In genomic region chr2:180902086-180902485, GRCm38 (mm10) we compare ENCODE assay signal across 10 mouse cellular contexts. TPM values are rescaled to one million over a fixed set of nuclear protein-coding genes. Genes with fewer than 3 reads are reported as not detected.
DNase-seq lines count a peak whose midpoint lies in the region; ATAC-seq and TF ChIP-seq lines count a peak whose summit lies in the region.
"Had no signal": no experiment of that assay in that cellular context is flagged by ENCODE, and none has a peak within 500 bp of the region (broad histone marks: within the 10 kb centered on the region; RNA-seq: fewer than 3 reads in every experiment).

No protein-coding gene starts in this region.

- H3K79me3 ChIP-seq in C2C12 (ENCODE audit: low read depth), result peaks cover 9% of the 10 kb centered on the region

- H3K27ac ChIP-seq in left cerebral cortex, adult 2 months, result no peak overlapping the region
- no peak overlapping the region for H3K27ac ChIP-seq in forebrain, postnatal 0 days (ENCODE audit: low read depth, low read length)

- H3K4me2 ChIP-seq in forebrain, postnatal 0 days (ENCODE audit: low read depth), result no peak overlapping the region

- peak; percentile 47; the same call in 1 of the 2 replicates for ATAC-seq in forebrain, postnatal 0 days
- ATAC-seq in activated CD4-positive, CD25-positive, alpha-beta regulatory T cell, adult 4 months, result no peak

- no peak overlapping the region for H3K4me3 ChIP-seq in left cerebral cortex, adult 2 months
- H3K4me3 ChIP-seq in C2C12 (ENCODE audit: insufficient read depth, poor library complexity, severe bottlenecking), result no peak overlapping the region
- H3K4me3 ChIP-seq in forebrain, postnatal 0 days (ENCODE audit: low read depth, low read length), result no peak overlapping the region

- intact Hi-C loops in left cerebral cortex, adult 2 months (cut with DNase I), result loop anchor here (5.0 kb wide), 1 partner anchor 170 kb away; no protein-coding TSS in a partner anchor

- H3K27me3 ChIP-seq in C2C12 (ENCODE audit: control insufficient read depth, insufficient read depth, insufficient read length), result peaks cover 2% of the 10 kb centered on the region
- H3K27me3 ChIP-seq in forebrain, postnatal 0 days (ENCODE audit: insufficient read depth, low read length), result no peaks in the 10 kb centered on the region

- H3K4me1 ChIP-seq in forebrain, postnatal 0 days (ENCODE audit: insufficient read depth), result no peaks in the 10 kb centered on the region

- H3K9ac ChIP-seq in forebrain, postnatal 0 days, result no peak overlapping the region

- H3K9me3 ChIP-seq in forebrain, postnatal 0 days (ENCODE audit: low read length), result no peaks in the 10 kb centered on the region

- DNase-seq in left cerebral cortex, adult 2 months (ENCODE audit: extremely low spot score in 1 of 2, low spot score in 2 of 2), result no peak
- no peak for DNase-seq in left cerebral cortex, adult 18-20 months (ENCODE audit: low spot score in 2 of 2)
- peak; percentile 54 for DNase-seq in MN1 (ENCODE audit: low spot score)
- DNase-seq in forebrain, postnatal 0 days, result peak; percentile 70
- DNase-seq in urinary bladder, postnatal 10 days (ENCODE audit: low spot score), result no peak
- DNase-seq in c-Kit-positive CD71-positive TER-119-positive erythroid progenitor cells, embryonic 14.5 days (ENCODE audit: low spot score), result no peak

- no peak overlapping the region for H3ac ChIP-seq in C2C12 (ENCODE audit: control insufficient read depth, insufficient read length, low read depth)

- peak; percentile 69 for TF ChIP-seq CTCF in left cerebral cortex, adult 2 months (IDR thresholded peaks at IDR 0.05)
- TF ChIP-seq CTCF in C2C12 (IDR thresholded peaks at IDR 0.05; ENCODE audit: control insufficient read depth, insufficient read depth, insufficient read length), result no peak
- peak; percentile 83 for TF ChIP-seq CTCF in forebrain, postnatal 0 days (IDR thresholded peaks at IDR 0.05; ENCODE audit: low read depth)

- peaks cover 29% of the 10 kb centered on the region for H3K36me3 ChIP-seq in C2C12 (ENCODE audit: control insufficient read depth, insufficient read depth)
- peaks cover 11% of the 10 kb centered on the region for H3K36me3 ChIP-seq in forebrain, postnatal 0 days (ENCODE audit: insufficient read depth)

- 33% methylated on average over 2 of the region's 2 CpGs for WGBS in forebrain, postnatal 0 days

- H3K79me2 ChIP-seq in C2C12 (ENCODE audit: control insufficient read depth, insufficient read depth), result peaks cover 16% of the 10 kb centered on the region

TF ChIP-seq in C2C12, 6 proteins besides CTCF, POLR2A, EP300 and RAD21:
- no peak for TF ChIP-seq CEBPB (IDR thresholded peaks at IDR 0.05; ENCODE audit: low read depth)
- no peak for TF ChIP-seq USF1 (IDR thresholded peaks at IDR 0.05; ENCODE audit: low read depth)
- peak; percentile 31 for TF ChIP-seq MAX (IDR thresholded peaks at IDR 0.05)
- TF ChIP-seq MYOG (IDR thresholded peaks at IDR 0.05; ENCODE audit: control insufficient read depth, extremely low read depth, insufficient read length), result no peak
TF ChIP-seq in C2C12: peak in this region for 1.

RNA-seq across cellular contexts. Expression of gene Ythdf1, which starts 18.7 kb away (rescaled TPM):
- total RNA-seq in left cerebral cortex, adult 2 months (2021), result 10 to 100 TPM; 50.5 to 60.8 TPM
- 10 to 100 TPM; 59.0 to 59.7 TPM for total RNA-seq in left cerebral cortex, adult 18-20 months (2021)
- polyA plus RNA-seq in C2C12 (2012; fragmentation: generic; extraction: Trizol), result 33.4 TPM
- total RNA-seq in forebrain, postnatal 0 days (2014; rRNA removed), result 26.0 and 31.2 TPM in 2 replicates
- 49.9 and 51.7 TPM in 2 replicates for polyA plus RNA-seq in forebrain, postnatal 0 days (2015; fragmentation: Nextera tagmentation; extraction: Ambion mirVana)
- 10 to 100 TPM in 1 of 2 experiments, 1 to 10 TPM in 1; 9.5 to 12.2 TPM for polyA plus RNA-seq in activated CD4-positive, CD25-positive, alpha-beta regulatory T cell, adult 4 months (2017; shearing (Covaris generic))

RNA-seq across cellular contexts. Expression of gene Birc7, which starts 26.7 kb away (rescaled TPM):
- total RNA-seq in left cerebral cortex, adult 2 months (2021), result under 1 TPM in 1 of 2 experiments, not detected in 1; 0.23 TPM
- total RNA-seq in left cerebral cortex, adult 18-20 months (2021), result not detected
- not detected for polyA plus RNA-seq in C2C12 (2012; fragmentation: generic; extraction: Trizol)
- 0.38 TPM in 1 of 2 replicates, not detected in the other for total RNA-seq in forebrain, postnatal 0 days (2014; rRNA removed)
- 0.13 and 0.24 TPM in 2 replicates for polyA plus RNA-seq in forebrain, postnatal 0 days (2015; fragmentation: Nextera tagmentation; extraction: Ambion mirVana)
- polyA plus RNA-seq in activated CD4-positive, CD25-positive, alpha-beta regulatory T cell, adult 4 months (2017; shearing (Covaris generic)), result not detected
- total RNA-seq: heart, adult 8-10 months had no signal
- polyA plus RNA-seq: stomach, embryonic 16.5 days had no signal

RNA-seq across cellular contexts. Expression of gene Nkain4, which starts 52.4 kb away (rescaled TPM):
- 10 to 100 TPM; 38.9 to 44.7 TPM for total RNA-seq in left cerebral cortex, adult 2 months (2021)
- 10 to 100 TPM; 43.2 to 44.2 TPM for total RNA-seq in left cerebral cortex, adult 18-20 months (2021)
- polyA plus RNA-seq in C2C12 (2012; fragmentation: generic; extraction: Trizol), result not detected
- total RNA-seq in forebrain, postnatal 0 days (2014; rRNA removed), result 35.9 and 43.7 TPM in 2 replicates
- polyA plus RNA-seq in forebrain, postnatal 0 days (2015; fragmentation: Nextera tagmentation; extraction: Ambion mirVana), result 80.9 and 87.5 TPM in 2 replicates
- polyA plus RNA-seq in activated CD4-positive, CD25-positive, alpha-beta regulatory T cell, adult 4 months (2017; shearing (Covaris generic)), result not detected

Comparison
In these comparisons a context has a peak if more than half of its experiments do, and no peak if none do; other contexts are left out.
1. DNase-seq: peak in MN1 (single experiment) and forebrain, postnatal 0 days (single experiment); none in left cerebral cortex, adult 2 months (0 of 2), left cerebral cortex, adult 18-20 months (0 of 2), urinary bladder, postnatal 10 days (single experiment) and c-Kit-positive CD71-positive TER-119-positive erythroid progenitor cells, embryonic 14.5 days (single experiment).